Mouse (Mus musculus): ENCODE results near the gene Rpl39. TPM values are rescaled to one million over a fixed set of nuclear protein-coding genes. Genes with fewer than 3 reads are reported as not detected.

The Rpl39 gene
- polyA plus RNA-seq (2012; rRNA removed): 667 and 729 TPM in 2 replicates

DNA sequence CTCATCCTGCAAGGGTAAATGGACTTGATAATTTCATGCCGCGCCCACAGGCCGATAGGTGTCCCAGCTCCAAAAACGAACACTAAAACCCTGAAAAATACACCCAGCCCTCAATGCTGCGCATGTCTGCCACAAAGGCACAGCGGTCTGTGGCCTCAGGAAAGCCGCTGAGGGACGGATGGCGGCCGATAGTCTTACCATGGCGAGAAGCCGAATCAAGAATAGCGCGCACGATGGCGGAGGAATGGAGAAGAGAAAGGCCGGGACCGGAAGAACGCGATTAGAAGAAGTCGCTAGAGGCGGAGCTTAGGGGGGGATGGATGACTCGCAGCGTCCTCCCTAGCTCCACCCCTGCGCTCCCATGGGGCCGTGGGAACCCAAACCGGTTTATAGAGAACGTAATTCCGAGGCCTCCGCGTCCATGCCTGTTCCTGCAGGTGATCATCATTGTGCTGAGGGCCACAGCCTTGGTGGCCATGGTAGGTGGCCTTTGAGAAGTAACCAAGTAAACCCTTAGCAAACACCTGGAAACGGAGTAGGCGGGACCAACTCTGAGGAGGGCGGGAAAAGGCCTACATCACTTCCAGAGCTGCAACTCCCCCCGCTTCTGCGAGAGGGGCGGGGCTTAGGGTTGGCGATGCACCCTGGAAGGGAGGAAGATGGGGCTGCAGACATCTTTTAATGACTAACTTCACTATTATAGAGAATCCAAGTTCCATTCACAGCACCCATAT, at the start of gene Rpl39:
Rpl39 (minus strand) TSS at position 476 of the 734 bp plus-strand sequence.

DNA sequence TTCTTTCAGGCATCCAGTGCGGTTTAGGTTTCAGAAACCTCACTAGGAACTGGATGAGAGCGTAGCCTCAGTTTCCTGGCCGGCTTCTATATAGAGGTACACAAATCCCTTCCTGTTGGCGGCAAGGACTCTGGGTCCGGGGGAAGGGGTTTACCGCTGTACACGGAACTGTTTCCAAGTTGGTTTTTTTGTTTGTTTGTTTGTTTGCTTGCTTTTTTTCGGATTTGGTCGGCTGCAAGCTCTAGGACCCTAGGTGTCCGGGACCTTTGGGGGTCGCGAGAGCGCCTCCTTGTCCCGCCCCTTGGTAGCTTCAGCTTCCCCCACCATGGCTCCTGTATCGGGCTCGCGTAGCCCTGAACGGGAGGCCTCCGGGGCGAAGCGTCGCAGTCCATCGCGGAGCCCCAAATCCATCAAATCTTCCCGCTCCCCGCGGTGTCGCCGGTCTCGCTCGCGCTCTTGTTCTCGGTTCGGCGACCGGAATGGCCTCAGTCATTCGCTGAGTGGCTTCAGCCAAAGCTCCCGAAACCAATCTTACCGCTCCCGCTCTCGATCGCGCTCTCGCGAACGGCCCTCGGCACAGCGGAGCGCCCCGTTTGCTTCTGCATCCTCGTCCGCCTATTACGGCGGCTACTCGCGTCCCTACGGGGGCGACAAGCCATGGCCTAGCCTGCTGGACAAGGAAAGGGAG, 41.6 kb upstream of the Rpl39 start, which contains the start of gene Nkap:
Nkap (plus strand) TSS at position 125 of the 688 bp plus-strand sequence.

DNA sequence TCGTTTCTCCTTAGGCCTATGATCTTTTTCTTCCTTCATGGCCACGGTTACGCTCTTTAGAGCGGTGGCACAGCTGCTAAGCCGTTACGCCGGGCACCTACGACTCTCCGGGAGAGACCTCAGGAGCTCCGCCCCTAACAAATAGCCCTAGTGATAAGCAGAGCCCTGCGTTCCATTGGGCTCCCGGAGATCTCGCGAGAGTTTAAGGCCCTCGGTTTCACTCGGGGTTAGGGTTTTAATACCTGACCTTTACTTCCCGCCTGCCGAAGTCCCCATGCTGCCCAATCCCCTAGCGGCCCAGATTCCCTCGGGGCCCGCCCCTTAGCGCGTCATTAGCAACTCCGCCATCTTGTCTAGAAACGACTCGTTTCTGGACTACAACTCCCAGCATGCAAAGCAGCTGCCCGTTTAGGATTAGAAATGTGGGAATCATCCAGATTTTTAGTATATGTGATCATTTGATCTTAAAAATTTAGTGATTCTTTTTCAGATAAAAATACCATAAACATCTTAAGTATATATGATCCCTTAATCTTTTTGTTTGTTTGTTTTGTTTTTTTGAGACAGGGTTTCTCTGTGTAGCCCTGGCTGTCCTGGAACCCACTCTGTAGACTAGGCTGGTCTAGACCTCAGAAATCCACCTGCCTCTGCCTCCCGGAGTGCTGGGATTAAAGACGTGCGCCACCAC, 25.1 kb upstream of the Rpl39 start, which contains the start of gene Upf3b:
Upf3b (minus strand) TSS at position 130 of the 688 bp plus-strand sequence.

DNA sequence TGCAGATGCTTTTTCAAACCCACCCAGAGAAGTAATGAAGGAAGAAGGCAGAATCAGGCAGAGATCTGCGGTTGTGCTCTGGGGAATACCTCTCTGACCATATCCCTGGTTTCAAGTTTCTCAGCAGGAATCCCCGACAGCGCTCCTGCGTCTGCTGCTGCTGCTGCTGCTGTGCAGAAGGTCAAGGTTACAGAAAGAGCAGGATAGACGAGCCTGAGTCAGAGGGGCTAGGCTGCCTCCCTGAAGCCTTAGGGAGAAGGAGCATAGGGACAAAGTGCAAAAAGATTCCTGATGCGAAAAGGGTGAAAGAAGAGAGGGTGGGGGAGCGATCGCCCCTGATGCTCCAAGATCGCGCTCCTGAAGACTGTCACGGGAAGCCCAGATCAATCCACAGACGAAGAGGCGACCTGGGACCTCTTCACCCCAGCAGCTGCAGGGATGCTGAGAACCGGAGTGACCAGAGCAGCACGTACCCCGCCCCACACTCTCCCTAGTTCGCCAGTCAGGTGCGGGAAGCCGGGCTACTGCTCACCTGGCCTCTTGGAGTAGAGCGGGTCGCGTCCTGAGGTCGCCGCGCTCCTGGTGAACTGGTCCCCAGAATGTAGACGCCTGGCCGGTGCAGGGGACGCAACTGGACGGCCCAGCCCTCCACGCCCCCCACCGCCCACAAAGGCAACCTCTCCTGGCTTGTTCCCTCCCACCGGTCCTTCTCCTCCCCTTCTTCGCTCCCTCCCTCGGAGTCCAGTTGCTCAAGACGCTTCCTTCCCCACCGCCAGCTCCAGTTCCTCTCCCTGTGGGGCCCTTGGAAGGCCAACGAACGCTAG, 36.9 kb downstream of the Rpl39 start, which contains the start of gene Sowahd:
Sowahd (plus strand) TSS at position 780 of the 824 bp plus-strand sequence.

Other genes starting within 250 kb of the Rpl39 start
- gene Ube2a, start 211.5 kb downstream of the Rpl39 start, polyA plus RNA-seq (2012; rRNA removed): 49.0 and 51.1 TPM in 2 replicates
- 13.3 and 15.5 TPM in 2 replicates for gene C330007P06Rik, start 211.3 kb downstream of the Rpl39 start, polyA plus RNA-seq (2012; rRNA removed)
- gene Nkrf, start 182.5 kb downstream of the Rpl39 start, polyA plus RNA-seq (2012; rRNA removed): 13.7 and 15.4 TPM in 2 replicates
- gene Sept6, start 93.6 kb downstream of the Rpl39 start, polyA plus RNA-seq (2012; rRNA removed): 68.3 and 72.1 TPM in 2 replicates
- not detected in 2 replicates for gene Sowahd, start 36.6 kb downstream of the Rpl39 start, polyA plus RNA-seq (2012; rRNA removed)
- gene Upf3b, start 24.9 kb upstream of the Rpl39 start, polyA plus RNA-seq (2012; rRNA removed): 41.3 and 44.8 TPM in 2 replicates
- 8.5 and 8.7 TPM in 2 replicates for gene Nkap, start 41.4 kb upstream of the Rpl39 start, polyA plus RNA-seq (2012; rRNA removed)
- 0.28 and 0.31 TPM in 2 replicates for gene Akap14, start 83.4 kb upstream of the Rpl39 start, polyA plus RNA-seq (2012; rRNA removed)
- 460 and 484 TPM in 2 replicates for gene Ndufa1, start 105.8 kb upstream of the Rpl39 start, polyA plus RNA-seq (2012; rRNA removed)
- gene Rnf113a1, start 105.8 kb upstream of the Rpl39 start, polyA plus RNA-seq (2012; rRNA removed): 10.3 and 10.7 TPM in 2 replicates
- gene Gm9, start 125.6 kb upstream of the Rpl39 start, polyA plus RNA-seq (2012; rRNA removed): not detected in 2 replicates
- not detected in 2 replicates for gene Rhox1, start 136.9 kb upstream of the Rpl39 start, polyA plus RNA-seq (2012; rRNA removed)
- not detected in 2 replicates for gene Rhox2a, start 159.6 kb upstream of the Rpl39 start, polyA plus RNA-seq (2012; rRNA removed)
- not detected in 2 replicates for gene Rhox3a, start 164.5 kb upstream of the Rpl39 start, polyA plus RNA-seq (2012; rRNA removed)
- not detected in 2 replicates for gene Rhox4a, start 179.9 kb upstream of the Rpl39 start, polyA plus RNA-seq (2012; rRNA removed)

All from central nervous system, embryonic 18 days (tissue).